Mouse (Mus musculus) hindbrain, postnatal 0 days (tissue): ENCODE measurements around the gene Nus1. TPM values are rescaled to one million over a fixed set of nuclear protein-coding genes. Genes with fewer than 3 reads are reported as not detected.

Experiments used
- ATAC-seq: fragments of 200-750 bp; cut with Nextera tagmentation; 2 replicates; pipeline ENCODE4 v1.8.0; 2017; ENCODE audit warnings: mild to moderate bottlenecking, moderate TSS enrichment, moderate library complexity
- DNase-seq: peaks from one replicate; pipeline ENCODE4 v3.0.0-alpha.2; 2015; ENCODE audit warnings: low spot score
- H3K27ac ChIP-seq: fragments of 300-500 bp; sonication (generic); 2 replicates; pipeline ENCODE4 v1.5.1; 2014; ENCODE audit warnings: mild to moderate bottlenecking
- H3K27me3 ChIP-seq: fragments of 300-500 bp; sonication (generic); 2 replicates; pipeline ENCODE4 v1.6.1; 2014; ENCODE audit warnings: low read length, mixed read lengths; ENCODE audit not compliant: insufficient read depth
- H3K36me3 ChIP-seq: fragments of 300-500 bp; sonication (generic); 2 replicates; pipeline ENCODE4 v1.6.1; 2014; ENCODE audit warnings: low read length, mixed read lengths; ENCODE audit not compliant: insufficient read depth
- H3K4me1 ChIP-seq: fragments of 300-500 bp; sonication (generic); 2 replicates; pipeline ENCODE4 v1.6.1; 2014; ENCODE audit warnings: antibody characterized with exemption, low read length, mixed read lengths; ENCODE audit not compliant: insufficient read depth
- H3K4me2 ChIP-seq: fragments of 300-500 bp; sonication (generic); 2 replicates; pipeline ENCODE4 v1.6.1; 2014; ENCODE audit warnings: low read depth, mild to moderate bottlenecking, low read length, moderate library complexity, mixed read lengths
- H3K4me3 ChIP-seq: fragments of 300-500 bp; sonication (generic); 2 replicates; pipeline ENCODE4 v1.5.1; 2014; ENCODE audit warnings: low read length
- H3K9ac ChIP-seq: fragments of 300-500 bp; sonication (generic); replicated peaks from 2 replicates; pipeline ENCODE4 v1.6.1; 2014; ENCODE audit warnings: mild to moderate bottlenecking, low read length, moderate library complexity, mixed read lengths
- H3K9me3 ChIP-seq: fragments of 300-500 bp; sonication (generic); 2 replicates; pipeline ENCODE4 v1.6.1; 2016; ENCODE audit warnings: low read length, mixed read lengths
- CTCF ChIP-seq: IDR thresholded peaks from 2 replicates; pipeline ENCODE4 v1.5.1; 2016; ENCODE audit warnings: antibody characterized with exemption, control low read depth, low read depth
- WGBS: fragments of 180-500 bp; shearing (Covaris S2); extraction: QIAGEN DNeasy Blood & Tissue Kit; methylation state at CpG from one replicate; pipeline ENCODE4 v1.1.7; 2014; 5-methylcytosine and 5-hydroxymethylcytosine counted together
- polyA plus RNA-seq: library from polyadenylated mRNA; unstranded; fragments of >200 nt; fragmentation: Nextera tagmentation; extraction: Ambion mirVana; gene quantifications from 2 replicates; pipeline ENCODE4 v1.2.1, GENCODE M21; 2015
- total RNA-seq: library from RNA; depleted of rRNA; stranded (reverse); fragments of >200 nt; gene quantifications from 2 replicates; pipeline ENCODE4 v1.2.3, GENCODE M21; 2014; rRNA removed

Gene Nus1
- 14.7 and 16.7 TPM in 2 replicates for total RNA-seq
- 19.3 and 20.1 TPM in 2 replicates for polyA plus RNA-seq

- Histone ChIP-seq H3K4me3 (peak within 1 kb of the TSS; percentile 72), H3K27ac (peak within 1 kb of the TSS; percentile 97), H3K36me3 (no peaks in the 10 kb centered on the region), H3K9ac (peak within 1 kb of the TSS; percentile 89), H3K4me1 (0 out of 2 replicates have a peak, but pooled peaks cover 10% of the 10 kb centered on the region), H3K27me3 (no peaks in the 10 kb centered on the region), H3K9me3 (no peaks in the 10 kb centered on the region), H3K4me2 (peak within 1 kb of the TSS; percentile 73)
- peak; percentile 91 for TF ChIP-seq CTCF
- peak; percentile 99 for ATAC-seq
- DNase-seq: peak; percentile 98
- WGBS: 1% methylated on average over 65 of the region's 79 CpGs
These were observed at the start of gene Nus1 for GRCm38 (mm10) chr10:52417299-52417997. Nus1 (plus strand) TSS chr10:52417547.

GRCm38 (mm10) chr10:52368376-52368775, 49.0 kb upstream of the Nus1 start:
- WGBS: 77% methylated on average over 4 of the region's 4 CpGs
- TF ChIP-seq CTCF: no peak
- H3K36me3 ChIP-seq: no peaks in the 10 kb centered on the region
- H3K4me1 ChIP-seq: no peaks in the 10 kb centered on the region
- ATAC-seq (no peak), DNase-seq (no peak)
- H3K4me3 ChIP-seq: no peak overlapping the region
- H3K27me3 ChIP-seq: no peaks in the 10 kb centered on the region
- H3K4me2 ChIP-seq: no peak overlapping the region
- no peaks in the 10 kb centered on the region for H3K9me3 ChIP-seq
- no peak overlapping the region for H3K27ac ChIP-seq
- no peak overlapping the region for H3K9ac ChIP-seq

- 86% methylated on average over 4 of the region's 4 CpGs for WGBS
- Histone ChIP-seq H3K4me3 (no peak overlapping the region), H3K36me3 (no peaks in the 10 kb centered on the region), H3K4me2 (no peak overlapping the region), H3K27ac (no peak overlapping the region), H3K9ac (no peak overlapping the region), H3K9me3 (no peaks in the 10 kb centered on the region), H3K4me1 (0 out of 2 replicates have a peak, but pooled peaks cover 3% of the 10 kb centered on the region), H3K27me3 (no peaks in the 10 kb centered on the region)
- ATAC-seq: no peak
- DNase-seq: no peak
- TF ChIP-seq CTCF: no peak
These were observed 43.5 kb upstream of the Nus1 start for GRCm38 (mm10) chr10:52373834-52374233.

- no peak overlapping the region for H3K27ac ChIP-seq
- DNase-seq (no peak), ATAC-seq (no peak)
- H3K36me3 ChIP-seq: no peaks in the 10 kb centered on the region
- no peak overlapping the region for H3K4me3 ChIP-seq
- H3K27me3 ChIP-seq: no peaks in the 10 kb centered on the region
- peaks cover 7% of the 10 kb centered on the region for H3K4me1 ChIP-seq
- no peak overlapping the region for H3K4me2 ChIP-seq
- no peaks in the 10 kb centered on the region for H3K9me3 ChIP-seq
- no peak for TF ChIP-seq CTCF
- no peak overlapping the region for H3K9ac ChIP-seq
These were observed 42.7 kb upstream of the Nus1 start for GRCm38 (mm10) chr10:52374651-52375050.

GRCm38 (mm10) chr10:52376422-52376821, 40.9 kb upstream of the Nus1 start:
- H3K9ac ChIP-seq: no peak overlapping the region
- ATAC-seq (no peak), DNase-seq (no peak)
- no peak for TF ChIP-seq CTCF
- no peaks in the 10 kb centered on the region for H3K9me3 ChIP-seq
- no peaks in the 10 kb centered on the region for H3K36me3 ChIP-seq
- H3K27me3 ChIP-seq: no peaks in the 10 kb centered on the region
- no peak overlapping the region for H3K4me3 ChIP-seq
- WGBS: 99% methylated on average over 2 of the region's 2 CpGs
- H3K4me1 ChIP-seq: peaks cover 9% of the 10 kb centered on the region
- no peak overlapping the region for H3K27ac ChIP-seq
- no peak overlapping the region for H3K4me2 ChIP-seq

GRCm38 (mm10) chr10:52377813-52378212, 39.5 kb upstream of the Nus1 start:
- WGBS: 88% methylated on average over 2 of the region's 2 CpGs
- Histone ChIP-seq H3K4me1 (peaks cover 9% of the 10 kb centered on the region), H3K4me3 (no peak overlapping the region), H3K4me2 (no peak overlapping the region), H3K9ac (no peak overlapping the region), H3K27me3 (no peaks in the 10 kb centered on the region), H3K27ac (no peak overlapping the region), H3K36me3 (no peaks in the 10 kb centered on the region), H3K9me3 (no peaks in the 10 kb centered on the region)
- no peak for TF ChIP-seq CTCF
- DNase-seq (no peak), ATAC-seq (no peak)

- under 1% methylated on average over 19 of the region's 19 CpGs for WGBS
- Histone ChIP-seq H3K9me3 (no peaks in the 10 kb centered on the region), H3K36me3 (no peaks in the 10 kb centered on the region), H3K4me1 (peaks cover 9% of the 10 kb centered on the region), H3K9ac (peak overlapping the region; percentile 84), H3K4me2 (peak overlapping the region; percentile 83), H3K27me3 (no peaks in the 10 kb centered on the region), H3K27ac (peak overlapping the region; percentile 97), H3K4me3 (peak overlapping the region; percentile 68)
- peak; percentile 67 for ATAC-seq
- TF ChIP-seq CTCF: no peak
- DNase-seq: peak; percentile 55
These were observed 36.0 kb upstream of the Nus1 start for GRCm38 (mm10) chr10:52381321-52381801.
